Mouse (Mus musculus) intestine, embryonic 16.5 days (tissue): Measurements from ENCODE around the gene Acap2. TPM values are rescaled to one million over a fixed set of nuclear protein-coding genes. Genes with fewer than 3 reads are reported as not detected.
A peak's percentile ranks its signal among the peaks of the same experiment; 100 is the strongest.

ENCODE experiments used
- ATAC-seq: fragments of 200-750 bp; cut with Nextera tagmentation; 2 replicates; pipeline ENCODE4 v1.8.0; 2017; ENCODE audit warnings: moderate TSS enrichment, moderate library complexity
- H3K27ac ChIP-seq: fragments of 300-500 bp; sonication (generic); 2 replicates; pipeline ENCODE4 v1.5.1; 2014; ENCODE audit warnings: mild to moderate bottlenecking, low read length
- H3K27me3 ChIP-seq: fragments of 300-500 bp; sonication (generic); replicated peaks from 2 replicates; pipeline ENCODE4 v1.6.1; 2014; ENCODE audit warnings: low read length, control low read depth, mixed read lengths; ENCODE audit not compliant: control insufficient read depth, insufficient read depth
- H3K36me3 ChIP-seq: fragments of 300-500 bp; sonication (generic); 2 replicates; pipeline ENCODE4 v1.6.1; 2014; ENCODE audit warnings: low read length, control low read depth; ENCODE audit not compliant: control insufficient read depth, insufficient read depth
- H3K4me1 ChIP-seq: fragments of 300-500 bp; sonication (generic); 2 replicates; pipeline ENCODE4 v1.6.1; 2014; ENCODE audit warnings: low read length, control low read depth, mixed read lengths; ENCODE audit not compliant: control insufficient read depth, insufficient read depth
- H3K4me2 ChIP-seq: fragments of 300-500 bp; sonication (generic); 2 replicates; pipeline ENCODE4 v1.6.1; 2014; ENCODE audit warnings: low read depth, low read length, control low read depth
- H3K4me3 ChIP-seq: fragments of 300-500 bp; sonication (generic); 2 replicates; pipeline ENCODE4 v1.5.1; 2014; ENCODE audit warnings: mild to moderate bottlenecking, low read length
- H3K9ac ChIP-seq: fragments of 300-500 bp; sonication (generic); 2 replicates; pipeline ENCODE4 v1.6.1; 2014; ENCODE audit warnings: low read depth, low read length
- H3K9me3 ChIP-seq: fragments of 300-500 bp; sonication (generic); 2 replicates; pipeline ENCODE4 v1.6.1; 2016; ENCODE audit warnings: low read length, control low read depth; ENCODE audit not compliant: control insufficient read depth
- WGBS: fragments of 180-500 bp; shearing (Covaris S2); extraction: QIAGEN DNeasy Blood & Tissue Kit; methylation state at CpG from one replicate; pipeline ENCODE4 v1.1.7; 2014; 5-methylcytosine and 5-hydroxymethylcytosine counted together
- polyA plus RNA-seq: library from polyadenylated mRNA; unstranded; fragments of >200 nt; fragmentation: Nextera tagmentation; extraction: Ambion mirVana; gene quantifications from 2 replicates; pipeline ENCODE4 v1.2.1, GENCODE M21; 2015

Gene Acap2
- polyA plus RNA-seq, 1 experiment from 2014 or later: 14.7 TPM

- Histone ChIP-seq H3K4me2 (no peak overlapping the region), H3K36me3 (no peaks in the 10 kb centered on the region), H3K9ac (no peak overlapping the region), H3K4me3 (no peak overlapping the region), H3K27ac (no peak overlapping the region), H3K9me3 (0 out of 2 replicates have a peak, but pooled peaks cover 5% of the 10 kb centered on the region), H3K4me1 (peaks cover 11% of the 10 kb centered on the region; the same call in 1 of the 2 replicates), H3K27me3 (no peaks in the 10 kb centered on the region)
- no peak for ATAC-seq
- WGBS: 66% methylated on average over 9 of the region's 9 CpGs
Measured at GRCm38 (mm10) chr16:31211503-31211902, 10.5 kb upstream of the Acap2 start.

GRCm38 (mm10) chr16:31210453-31210852 is 9.4 kb upstream of the Acap2 start:
- no peak overlapping the region for H3K9ac ChIP-seq
- no peak overlapping the region for H3K27ac ChIP-seq
- no peak overlapping the region for H3K4me3 ChIP-seq
- ATAC-seq: peak; percentile 28; the same call in 1 of the 2 replicates
- H3K27me3 ChIP-seq: no peaks in the 10 kb centered on the region
- WGBS: 55% methylated on average over 4 of the region's 4 CpGs
- no peaks in the 10 kb centered on the region for H3K36me3 ChIP-seq
- 0 out of 2 replicates have a peak, but pooled peaks cover 4% of the 10 kb centered on the region for H3K9me3 ChIP-seq
- no peak overlapping the region for H3K4me2 ChIP-seq
- peaks cover 11% of the 10 kb centered on the region; the same call in 1 of the 2 replicates for H3K4me1 ChIP-seq

DNA sequence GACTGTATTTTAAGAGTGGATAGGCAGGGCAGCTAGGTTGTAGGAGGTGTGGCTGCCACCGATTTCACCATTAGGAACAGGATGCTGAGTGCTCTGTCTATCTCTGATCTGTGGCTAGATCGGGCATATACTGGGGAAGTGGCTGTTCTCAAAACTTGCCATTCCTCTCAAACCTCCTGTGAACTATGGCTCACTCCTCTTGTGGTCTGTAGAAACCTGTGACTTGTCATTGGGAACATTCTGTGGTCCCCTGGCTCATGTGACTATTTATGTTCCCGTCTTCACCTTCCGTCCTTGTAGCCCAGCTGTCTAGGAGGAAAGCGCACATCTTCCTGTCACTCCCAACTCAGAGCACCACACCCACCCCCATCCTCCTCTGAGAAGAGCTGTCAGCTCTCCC is 8.9 kb upstream of the Acap2 start:
- ATAC-seq: no peak
- 69% methylated on average over 5 of the region's 5 CpGs for WGBS
- H3K36me3 ChIP-seq: no peaks in the 10 kb centered on the region
- H3K27ac ChIP-seq: no peak overlapping the region
- no peaks in the 10 kb centered on the region for H3K9me3 ChIP-seq
- H3K4me1 ChIP-seq: peaks cover 11% of the 10 kb centered on the region; the same call in 1 of the 2 replicates
- H3K27me3 ChIP-seq: no peaks in the 10 kb centered on the region
- H3K4me3 ChIP-seq: no peak overlapping the region
- H3K4me2 ChIP-seq: no peak overlapping the region
- no peak overlapping the region for H3K9ac ChIP-seq

- Histone ChIP-seq H3K4me3 (no peak overlapping the region), H3K9me3 (no peaks in the 10 kb centered on the region), H3K27ac (no peak overlapping the region), H3K9ac (no peak overlapping the region), H3K4me2 (no peak overlapping the region), H3K4me1 (peaks cover 11% of the 10 kb centered on the region; the same call in 1 of the 2 replicates), H3K27me3 (no peaks in the 10 kb centered on the region), H3K36me3 (no peaks in the 10 kb centered on the region)
- ATAC-seq: no peak
- WGBS: 73% methylated on average over 5 of the region's 7 CpGs
Measured at GRCm38 (mm10) chr16:31205726-31206125, 4.7 kb upstream of the Acap2 start.

DNA sequence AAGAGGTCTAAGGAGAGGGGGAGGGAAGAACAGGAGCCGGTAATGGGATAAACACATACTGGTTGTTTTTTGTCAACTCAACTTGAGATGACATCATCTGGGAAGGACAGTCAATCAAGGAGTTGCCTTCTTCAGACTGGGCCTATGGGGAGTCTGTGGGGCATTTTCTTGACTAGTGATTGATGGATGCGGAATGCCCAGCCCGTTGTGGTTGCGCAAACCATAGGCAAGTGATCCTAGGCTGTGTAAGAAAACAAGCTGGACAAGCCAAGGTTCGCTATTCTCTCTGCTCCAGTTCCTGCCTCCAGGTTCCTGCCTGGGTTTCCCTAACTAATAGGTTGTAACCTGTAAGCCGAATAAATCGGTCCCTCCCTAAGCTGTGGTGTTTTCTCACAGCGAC is 4.1 kb upstream of the Acap2 start:
- WGBS: 90% methylated on average over 8 of the region's 8 CpGs
- Histone ChIP-seq H3K4me3 (no peak overlapping the region), H3K4me1 (peaks cover 8% of the 10 kb centered on the region; the same call in 1 of the 2 replicates), H3K27ac (no peak overlapping the region), H3K9me3 (no peaks in the 10 kb centered on the region), H3K9ac (no peak overlapping the region), H3K36me3 (no peaks in the 10 kb centered on the region), H3K4me2 (no peak overlapping the region), H3K27me3 (no peaks in the 10 kb centered on the region)
- ATAC-seq: no peak

- no peak overlapping the region for H3K9ac ChIP-seq
- no peak overlapping the region for H3K4me3 ChIP-seq
- no peak overlapping the region for H3K27ac ChIP-seq
- peaks cover 9% of the 10 kb centered on the region; the same call in 1 of the 2 replicates for H3K4me1 ChIP-seq
- WGBS: 79% methylated on average over 1 of the region's 1 CpGs
- no peaks in the 10 kb centered on the region for H3K9me3 ChIP-seq
- H3K4me2 ChIP-seq: no peak overlapping the region
- no peaks in the 10 kb centered on the region for H3K27me3 ChIP-seq
- no peak for ATAC-seq
- no peaks in the 10 kb centered on the region for H3K36me3 ChIP-seq
Measured at GRCm38 (mm10) chr16:31204216-31204615, 3.2 kb upstream of the Acap2 start.

DNA sequence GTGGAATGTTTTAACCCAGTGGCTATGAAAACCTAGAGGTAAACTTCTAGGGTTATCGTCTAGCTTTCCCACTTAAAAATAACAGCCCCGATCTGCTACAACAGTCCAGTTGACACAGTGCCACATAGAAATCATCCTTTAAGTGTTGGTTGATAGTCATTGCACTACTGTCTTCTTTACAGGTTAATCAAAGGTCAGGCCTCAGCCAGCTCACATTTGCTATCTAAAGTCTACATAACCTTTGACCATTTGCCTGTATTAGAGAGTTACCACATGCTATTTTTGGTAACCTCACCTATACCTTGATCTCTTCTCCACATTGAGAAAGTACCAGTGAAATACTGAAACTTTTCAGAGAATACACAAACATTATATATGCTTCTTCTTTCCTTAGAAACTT is 659 bp upstream of the Acap2 start:
- Histone ChIP-seq H3K9me3 (no peaks in the 10 kb centered on the region), H3K4me1 (peaks cover 11% of the 10 kb centered on the region; the same call in 1 of the 2 replicates), H3K4me3 (no peak overlapping the region), H3K36me3 (no peaks in the 10 kb centered on the region), H3K9ac (no peak overlapping the region), H3K27ac (peak overlapping the region; percentile 81), H3K4me2 (peak overlapping the region; percentile 59), H3K27me3 (no peaks in the 10 kb centered on the region)
- WGBS: 51% methylated on average over 2 of the region's 2 CpGs
- ATAC-seq: peak; percentile 50

GRCm38 (mm10) chr16:31199926-31200789 is 887 bp downstream of the Acap2 start:
- no peaks in the 10 kb centered on the region for H3K9me3 ChIP-seq
- H3K4me2 ChIP-seq: peak overlapping the region; percentile 88
- H3K9ac ChIP-seq: peak overlapping the region; percentile 86
- peaks cover 16% of the 10 kb centered on the region for H3K4me1 ChIP-seq
- no peaks in the 10 kb centered on the region for H3K36me3 ChIP-seq
- peak overlapping the region; percentile 94 for H3K27ac ChIP-seq
- peak overlapping the region; percentile 82 for H3K4me3 ChIP-seq
- no peak; the same call in 1 of the 2 replicates for ATAC-seq
- under 1% methylated on average over 56 of the region's 56 CpGs for WGBS
- H3K27me3 ChIP-seq: no peaks in the 10 kb centered on the region

- H3K4me2 ChIP-seq: peak overlapping the region; percentile 88
- 2% methylated on average over 14 of the region's 14 CpGs for WGBS
- H3K27me3 ChIP-seq: no peaks in the 10 kb centered on the region
- H3K4me1 ChIP-seq: peaks cover 22% of the 10 kb centered on the region
- H3K4me3 ChIP-seq: peak overlapping the region; percentile 82
- H3K36me3 ChIP-seq: no peaks in the 10 kb centered on the region
- H3K27ac ChIP-seq: peak overlapping the region; percentile 94
- no peaks in the 10 kb centered on the region for H3K9me3 ChIP-seq
- peak overlapping the region; percentile 86 for H3K9ac ChIP-seq
- no peak for ATAC-seq
Measured at GRCm38 (mm10) chr16:31199591-31199925, 1.5 kb downstream of the Acap2 start.
